Mouse (Mus musculus) frontal cortex, adult (tissue): ENCODE measurements around the gene Fchsd2.

ENCODE experiments used
- ATAC-seq: cut with Nextera tagmentation; 2 replicates; pipeline ENCODE4 v1.9.2; 2017; ENCODE audit warnings: mild to moderate bottlenecking, moderate library complexity, mixed read lengths; ENCODE audit not compliant: low TSS enrichment

Fchsd2 gene

GRCm38 (mm10) chr7:101092618-101093017, at the start of gene Fchsd2:
TSS of gene Fchsd2 (plus strand) at chr7:101092863.
- peak; percentile 50; the same call in 1 of the 2 replicates for ATAC-seq

- no peak for ATAC-seq
Measured at GRCm38 (mm10) chr7:101043846-101044541, 48.7 kb upstream of the Fchsd2 start.

GRCm38 (mm10) chr7:101048247-101048646, 44.4 kb upstream of the Fchsd2 start:
- no peak for ATAC-seq

DNA sequence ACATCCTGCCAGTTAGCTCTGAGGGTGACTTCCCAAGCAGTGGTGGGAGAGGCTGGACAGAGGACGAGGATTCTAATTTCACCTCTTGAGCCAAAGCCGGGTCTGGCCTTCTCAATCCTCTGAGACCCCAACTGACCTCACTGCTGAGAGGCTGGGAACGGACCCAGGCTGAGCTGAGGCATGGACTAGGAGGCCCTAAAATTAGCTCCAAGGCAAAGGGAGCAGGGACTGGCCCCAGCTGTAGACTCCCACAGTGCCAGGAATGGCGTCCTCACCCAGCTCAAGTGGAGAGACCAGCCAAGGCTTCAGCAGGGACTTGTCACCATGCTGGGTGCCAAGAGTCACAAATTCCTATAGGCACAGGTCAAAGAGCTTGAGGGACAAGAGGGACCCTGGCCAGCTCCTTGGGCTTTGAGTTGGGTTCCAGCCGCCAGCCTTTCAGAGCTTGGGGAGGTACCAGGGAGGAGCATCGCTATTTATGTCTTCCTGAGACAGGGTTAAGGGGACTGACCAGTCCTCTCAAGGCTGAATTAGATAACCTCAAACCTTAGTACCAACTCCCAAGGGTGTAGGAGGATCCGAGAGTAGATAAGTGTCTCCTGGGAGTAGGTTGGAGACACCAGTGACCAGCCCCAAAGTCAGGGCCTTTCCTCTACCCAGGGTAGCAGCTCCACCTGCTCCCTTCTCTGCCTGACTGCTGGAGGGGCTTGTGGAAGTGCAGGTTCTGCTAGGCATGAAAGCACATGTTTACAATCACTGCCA, 43.2 kb upstream of the Fchsd2 start:
- no peak for ATAC-seq

DNA sequence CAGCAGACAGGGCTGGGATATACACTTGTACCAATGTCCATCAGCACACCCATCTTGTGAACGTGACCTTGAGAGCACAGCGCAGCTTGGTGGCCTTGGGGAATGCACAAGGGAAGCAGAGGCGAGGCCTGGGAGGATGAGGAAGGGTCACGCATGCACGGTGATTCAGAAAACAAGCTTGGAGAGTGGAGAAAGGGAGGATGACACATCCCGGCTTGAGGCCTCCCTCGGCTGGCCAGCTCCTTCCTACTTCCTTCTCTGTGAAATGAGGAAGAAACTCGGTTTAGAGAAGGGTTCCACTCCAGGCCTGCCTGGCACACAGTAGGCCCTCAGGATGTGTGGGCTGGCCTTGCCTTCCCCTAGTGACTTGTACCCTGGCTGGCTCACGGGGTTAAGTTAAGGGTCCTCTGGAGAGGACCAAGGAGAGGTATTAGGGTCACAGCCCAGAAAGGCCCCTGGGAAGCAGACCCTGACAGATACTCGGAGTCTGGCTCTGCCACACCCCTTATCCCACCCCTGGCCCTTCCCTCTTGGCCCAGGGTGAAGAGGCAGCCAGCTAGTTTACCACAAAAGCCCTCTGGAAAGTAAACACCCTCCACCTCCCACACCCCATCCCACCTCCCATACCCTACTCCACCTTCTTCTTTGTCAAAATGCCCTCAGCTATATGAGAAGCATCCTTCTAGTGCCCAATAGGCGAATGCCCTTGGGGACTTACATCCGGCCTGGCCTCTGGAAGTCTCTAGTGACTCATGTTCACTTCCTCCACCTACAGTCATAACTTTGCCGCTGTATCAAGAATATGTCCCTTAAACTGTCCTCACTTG, 41.7 kb upstream of the Fchsd2 start:
- ATAC-seq, result no peak

DNA sequence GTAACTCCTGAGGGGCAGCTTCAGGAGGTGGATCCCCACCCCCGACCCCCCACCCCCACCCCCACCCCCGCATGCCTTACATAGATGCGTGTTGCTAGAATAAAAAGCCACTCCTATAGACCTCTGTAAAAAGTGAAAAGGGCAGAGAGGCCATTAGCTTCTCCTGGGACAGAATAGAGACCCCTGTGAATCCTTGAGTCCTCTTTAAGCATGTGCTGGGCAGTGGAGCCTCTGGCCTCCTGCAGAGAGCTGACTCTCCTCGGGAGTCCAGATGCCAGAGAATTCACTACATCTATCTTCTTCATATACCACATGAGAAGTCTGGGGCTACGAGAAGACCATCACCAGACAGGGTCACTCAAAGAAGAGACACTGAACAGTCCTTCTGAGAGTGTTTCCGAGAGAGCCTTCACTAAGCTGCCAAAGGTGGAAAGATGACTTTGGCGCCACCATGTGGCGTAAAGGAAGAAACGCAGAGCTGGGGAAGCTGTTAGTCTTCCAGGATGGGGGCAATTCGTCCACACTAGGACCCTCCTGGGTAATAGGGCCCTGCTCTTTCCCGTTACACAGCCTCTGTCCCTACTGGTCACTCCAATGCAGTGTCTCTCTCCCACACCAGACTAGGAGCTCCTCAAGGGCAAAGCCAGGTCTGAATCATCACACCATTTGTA, 41.0 kb upstream of the Fchsd2 start:
- peak; percentile 64; the same call in 1 of the 2 replicates for ATAC-seq

DNA sequence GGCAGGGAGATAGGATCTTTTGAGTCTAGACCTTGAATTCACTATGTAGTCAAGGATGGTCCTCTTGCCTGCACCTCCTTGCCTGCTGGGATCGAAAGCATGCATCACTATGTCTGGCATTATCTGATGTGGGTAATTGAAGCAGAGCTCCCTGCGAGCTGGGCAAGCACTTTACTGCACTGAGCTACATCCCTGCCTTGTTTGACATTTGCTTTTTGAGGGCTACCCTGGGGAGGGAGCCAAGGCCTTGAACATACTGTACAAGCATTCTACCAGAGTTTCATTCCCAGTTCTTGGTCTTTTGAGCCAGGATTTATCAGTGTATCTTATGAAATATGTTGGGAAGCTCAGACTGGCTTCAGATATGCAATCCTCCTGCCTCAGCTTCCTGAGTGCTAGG, 39.5 kb upstream of the Fchsd2 start:
- no peak; the same call in 1 of the 2 replicates for ATAC-seq

GRCm38 (mm10) chr7:101057309-101057708, 35.4 kb upstream of the Fchsd2 start:
- ATAC-seq, result no peak

- ATAC-seq, result no peak
Measured at GRCm38 (mm10) chr7:101059188-101059587, 33.5 kb upstream of the Fchsd2 start.

GRCm38 (mm10) chr7:101060476-101060875, 32.2 kb upstream of the Fchsd2 start:
- ATAC-seq, result no peak

DNA sequence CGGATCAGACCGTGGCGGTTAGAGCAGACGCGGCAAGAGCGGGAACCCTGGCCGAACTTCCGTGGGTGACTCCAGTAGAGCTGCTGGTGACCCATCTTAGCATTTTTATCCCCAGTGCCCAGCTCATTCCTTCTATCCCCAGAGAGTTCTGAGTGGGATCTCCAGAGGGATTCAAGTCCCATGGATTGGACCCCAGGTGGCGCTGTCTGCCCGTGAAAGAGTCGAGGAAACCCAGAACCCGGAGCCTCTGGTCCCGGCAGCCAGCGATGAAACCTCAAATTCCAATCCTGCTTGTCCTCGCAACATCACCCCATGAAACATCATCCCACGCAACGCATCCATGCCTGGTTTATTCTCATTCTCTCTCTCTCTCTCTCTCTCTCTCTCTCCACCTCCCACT, 31.3 kb upstream of the Fchsd2 start:
- ATAC-seq, result peak; percentile 94

- peak; percentile 44; the same call in 1 of the 2 replicates for ATAC-seq
Measured at GRCm38 (mm10) chr7:101062246-101062645, 30.4 kb upstream of the Fchsd2 start.

GRCm38 (mm10) chr7:101063523-101063922, 29.1 kb upstream of the Fchsd2 start:
- ATAC-seq, result no peak

GRCm38 (mm10) chr7:101064697-101065688, 27.7 kb upstream of the Fchsd2 start:
- ATAC-seq, result no peak

DNA sequence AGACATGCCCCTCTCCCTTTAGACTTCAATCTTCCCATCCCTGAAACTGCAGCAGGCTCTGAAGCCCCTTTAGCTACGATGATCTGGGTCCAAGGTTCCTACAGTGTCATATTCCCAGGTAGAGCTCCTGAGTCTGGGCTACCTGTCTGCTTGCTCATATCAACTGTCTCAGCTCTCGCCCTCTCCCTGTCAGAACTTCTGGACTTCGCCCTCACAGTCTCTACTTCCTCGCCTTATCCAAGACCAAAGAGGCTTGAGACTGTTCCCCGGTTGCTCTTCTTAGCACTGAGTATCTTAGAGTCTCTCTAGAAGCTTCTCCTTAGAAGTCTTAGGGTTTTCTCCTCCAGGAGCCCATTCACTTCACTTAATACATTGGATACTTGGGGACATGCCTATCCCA, 26.7 kb upstream of the Fchsd2 start:
- ATAC-seq, result no peak

DNA sequence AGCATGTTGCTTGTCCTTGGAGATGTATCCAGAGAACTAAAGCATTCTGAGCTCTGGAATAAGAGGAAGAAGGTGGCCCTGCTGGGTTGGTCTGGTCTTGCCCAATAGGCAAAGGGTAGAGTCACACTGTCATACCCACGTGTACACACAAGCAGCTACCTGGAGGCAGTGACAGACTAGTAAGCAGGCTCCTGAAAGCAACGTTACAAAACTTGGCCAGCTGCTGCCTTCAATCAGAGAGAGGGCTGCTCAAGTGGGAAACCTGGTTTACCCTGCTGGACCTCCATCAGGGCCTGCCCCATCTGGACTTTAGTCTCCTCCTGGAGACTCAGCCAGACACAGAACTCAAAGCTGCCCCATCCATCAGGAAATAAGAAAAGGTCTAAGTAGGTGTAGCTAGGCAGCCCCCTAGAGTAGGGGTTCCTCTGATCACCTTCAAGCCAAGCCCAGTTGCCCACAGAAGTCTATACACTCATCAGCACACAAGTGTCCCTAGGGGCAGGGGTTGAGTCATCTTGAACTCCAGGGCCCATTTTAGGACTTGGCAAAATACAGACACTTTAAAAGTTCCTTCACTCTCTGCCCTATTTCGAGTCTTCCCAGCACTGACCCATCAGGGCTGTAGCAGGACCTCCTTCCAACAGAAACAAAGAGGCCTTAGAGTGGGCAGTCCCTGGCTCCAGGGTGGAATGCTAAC, 25.9 kb upstream of the Fchsd2 start:
- ATAC-seq, result no peak

GRCm38 (mm10) chr7:101067521-101067920, 25.1 kb upstream of the Fchsd2 start:
- ATAC-seq, result no peak

DNA sequence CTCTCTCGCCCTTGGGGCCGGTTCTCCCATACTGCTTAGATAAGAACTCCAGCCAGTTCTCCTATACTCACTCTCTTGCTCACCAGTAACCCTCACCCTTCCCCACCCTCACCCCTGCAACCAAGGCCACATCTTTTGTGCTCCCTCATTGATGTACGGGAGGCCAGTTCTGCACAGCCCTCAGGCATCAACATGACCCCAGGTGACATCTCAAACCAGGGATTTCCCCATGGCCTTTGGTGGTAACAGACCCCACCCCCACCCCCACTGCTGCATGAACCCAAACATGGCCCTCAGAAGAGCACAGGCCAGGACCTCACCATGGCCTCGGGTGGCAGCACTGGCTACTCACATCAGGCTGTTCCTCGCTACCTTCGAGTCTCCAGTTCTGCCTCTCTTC, 23.4 kb upstream of the Fchsd2 start:
- no peak for ATAC-seq

- ATAC-seq, result no peak
Measured at GRCm38 (mm10) chr7:101070406-101070805, 22.3 kb upstream of the Fchsd2 start.

DNA sequence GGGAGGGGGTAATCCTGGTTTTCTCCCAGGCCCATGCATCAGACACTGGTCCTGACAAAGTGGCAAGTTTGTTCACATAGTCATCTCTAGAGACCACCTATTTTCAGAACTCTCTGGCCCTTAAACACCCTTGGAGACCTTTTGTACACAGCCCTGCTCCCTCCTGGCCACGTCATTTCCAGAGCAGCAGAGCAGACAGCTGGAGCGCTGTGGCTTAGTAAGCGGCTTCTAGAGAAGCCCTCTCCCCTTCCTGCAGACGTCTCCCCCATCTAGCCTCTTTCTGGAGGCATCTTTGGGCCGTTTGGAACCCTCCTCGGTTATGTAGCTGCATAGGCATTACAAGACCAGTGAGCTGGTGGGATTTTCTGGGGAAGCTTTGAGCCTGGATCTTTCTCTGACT, 21.6 kb upstream of the Fchsd2 start:
- no peak for ATAC-seq
